Mouse (Mus musculus) embryo, embryonic 9.5 days (tissue): ENCODE data around the gene Kcnk4.
A peak's percentile ranks its signal among the peaks of the same experiment; 100 is the strongest.
"Not testable (repeated sequence)": the region's sequence is repeated elsewhere in the genome, so short reads cannot be mapped to it uniquely, and the experiment has no call there.

Experiments
- DNase-seq: peaks from one replicate; pipeline ENCODE4 v3.0.0-alpha.2; 2017; ENCODE audit errors: extremely low spot score

Gene Kcnk4

GRCm38 (mm10) chr19:6916496-6916895 lies 17.8 kb downstream of the Kcnk4 start:
- DNase-seq: no peak

GRCm38 (mm10) chr19:6915276-6915675 lies 19.0 kb downstream of the Kcnk4 start:
- no peak for DNase-seq

- DNase-seq: no peak
Observed at GRCm38 (mm10) chr19:6914540-6914939, 19.8 kb downstream of the Kcnk4 start.

- DNase-seq: no peak
Observed at GRCm38 (mm10) chr19:6913991-6914390, 20.3 kb downstream of the Kcnk4 start.

GRCm38 (mm10) chr19:6913036-6913435 lies 21.3 kb downstream of the Kcnk4 start:
- no peak for DNase-seq

- DNase-seq: peak; percentile 0
Observed at GRCm38 (mm10) chr19:6912205-6912970, 21.9 kb downstream of the Kcnk4 start.

- DNase-seq: no peak
Observed at GRCm38 (mm10) chr19:6911101-6912074, 22.9 kb downstream of the Kcnk4 start.

GRCm38 (mm10) chr19:6910306-6910705 lies 24.0 kb downstream of the Kcnk4 start:
- DNase-seq: peak; percentile 70

- peak; percentile 88 for DNase-seq
Observed at GRCm38 (mm10) chr19:6909507-6910289, 24.6 kb downstream of the Kcnk4 start, which contains the start of the genes Trmt112 and Prdx5. Gene Trmt112 (plus strand): TSS chr19:6909698. Gene Prdx5 (minus strand): TSS chr19:6910106.

GRCm38 (mm10) chr19:6909021-6909420 lies 25.3 kb downstream of the Kcnk4 start:
- no peak for DNase-seq

- no peak for DNase-seq
Observed at GRCm38 (mm10) chr19:6907811-6908540, 26.3 kb downstream of the Kcnk4 start.

- no peak for DNase-seq
Observed at GRCm38 (mm10) chr19:6907094-6907493, 27.2 kb downstream of the Kcnk4 start.

GRCm38 (mm10) chr19:6906199-6906598 lies 28.1 kb downstream of the Kcnk4 start:
- DNase-seq: no peak

GRCm38 (mm10) chr19:6905498-6906159 lies 28.7 kb downstream of the Kcnk4 start:
- no peak for DNase-seq

GRCm38 (mm10) chr19:6904846-6905245 lies 29.5 kb downstream of the Kcnk4 start:
- DNase-seq: no peak

GRCm38 (mm10) chr19:6903031-6903430 lies 31.3 kb downstream of the Kcnk4 start:
- no peak for DNase-seq

- no peak for DNase-seq
Observed at GRCm38 (mm10) chr19:6899641-6900040, 34.7 kb downstream of the Kcnk4 start.

GRCm38 (mm10) chr19:6895608-6896305 lies 38.6 kb downstream of the Kcnk4 start:
- DNase-seq: not testable (repeated sequence)

- no peak for DNase-seq
Observed at GRCm38 (mm10) chr19:6893731-6894451, 40.4 kb downstream of the Kcnk4 start.
